Mouse (Mus musculus): ENCODE measurements at regions not wholly inside any gene's neighbourhood (a gene's known extent, or its start where the extent isn't known, plus 50 kb on each side); places are given as distances from the start of the nearest gene placed in this dataset.

DNA sequence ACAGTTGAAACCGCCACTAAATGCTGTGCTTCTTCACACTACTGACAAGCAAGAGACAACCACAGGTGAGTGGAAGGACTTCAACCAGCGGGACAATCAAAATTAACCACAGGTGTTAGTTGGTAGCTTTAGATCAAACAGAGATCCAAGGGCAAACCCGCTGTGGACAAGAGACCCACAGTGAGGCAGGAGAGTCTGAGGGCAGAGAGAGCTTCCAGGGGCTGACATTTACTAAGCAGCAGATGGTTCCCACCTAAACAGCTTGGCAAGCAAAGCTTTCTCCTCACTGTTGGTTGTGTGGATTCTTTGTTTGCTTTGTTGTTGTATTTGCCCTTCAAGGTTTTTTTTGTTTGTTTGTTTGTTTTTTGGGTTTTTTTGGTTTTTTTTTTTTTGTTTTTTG lies 227.9 kb upstream of the Akirin2 start:
- Histone ChIP-seq H3K27ac (ENCODE audit: control insufficient read depth, low read depth, low read length) (no peak overlapping the region), H3K9ac (ENCODE audit: control insufficient read depth, low read depth, low read length, poor library complexity, severe bottlenecking) (no peak overlapping the region), H3K79me2 (ENCODE audit: control insufficient read depth, insufficient read depth, low read length, poor library complexity) (no peaks in the 10 kb centered on the region), H3K4me1 (ENCODE audit: control insufficient read depth in 1 of 2, insufficient read depth in 2 of 2, low read length in 2 of 2) (no peaks in the 10 kb centered on the region), H3K27me3 (ENCODE audit: control insufficient read depth in 1 of 2, insufficient read depth in 2 of 2, low read length in 2 of 2) (no peaks in the 10 kb centered on the region; a peak in 1 of 4 replicates), H3K36me3 (ENCODE audit: control insufficient read depth in 1 of 2, insufficient read depth in 2 of 2, low read length in 2 of 2) (no peaks in the 10 kb centered on the region), H3K4me3 (ENCODE audit: control insufficient read depth in 1 of 2, insufficient read depth in 1 of 2, low read depth in 2 of 2, low read length in 2 of 2) (no peak overlapping the region), H3K9me3 (replicated peaks; ENCODE audit: insufficient read depth, low read length) (no peaks in the 10 kb centered on the region)
- DNase-seq (ENCODE audit: low read depth, low spot score), result no peak
- TF ChIP-seq POLR2A (IDR thresholded peaks at IDR 0.05; ENCODE audit: control insufficient read depth in 1 of 2, insufficient read depth in 1 of 2, low read depth in 1 of 2, low read length in 2 of 2, poor library complexity in 1 of 2), result no peak
- no peak for TF ChIP-seq ZMIZ1 (IDR thresholded peaks at IDR 0.05; ENCODE audit: low read depth, low read length)
- TF ChIP-seq TBP (IDR thresholded peaks at IDR 0.05; ENCODE audit: low read depth, low read length), result no peak
- TF ChIP-seq ETS1 (IDR thresholded peaks at IDR 0.05; ENCODE audit: low read depth, low read length), result no peak
- no peak for TF ChIP-seq USF1 (IDR thresholded peaks at IDR 0.05; ENCODE audit: low read depth, low read length)
- TF ChIP-seq MYB (IDR thresholded peaks at IDR 0.05; ENCODE audit: low read depth, low read length), result no peak
- TF ChIP-seq POLR2AphosphoS5 (IDR thresholded peaks at IDR 0.05; ENCODE audit: borderline replicate concordance, low read depth, low read length), result no peak
- TF ChIP-seq ZKSCAN1 (IDR thresholded peaks at IDR 0.05; ENCODE audit: low read depth, low read length), result no peak
- no peak for TF ChIP-seq TAL1 (IDR thresholded peaks at IDR 0.05; ENCODE audit: low read length)
- no peak for TF ChIP-seq MAFK (IDR thresholded peaks at IDR 0.05; ENCODE audit: borderline replicate concordance, low read depth, low read length)
- TF ChIP-seq CTCF (IDR thresholded peaks at IDR 0.05 in 2 of 3, conservative IDR thresholded peaks at IDR 0.05 in 1 of 3; ENCODE audit: control insufficient read depth in 1 of 3, insufficient read depth in 1 of 3, low read depth in 2 of 3, low read length in 3 of 3, poor library complexity in 1 of 3, severe bottlenecking in 1 of 3), result no peak
- no peak for TF ChIP-seq MXI1 (IDR thresholded peaks at IDR 0.05; ENCODE audit: low read depth, low read length)
- TF ChIP-seq NELFE (IDR thresholded peaks at IDR 0.05; ENCODE audit: low read depth, low read length), result no peak
- no peak for TF ChIP-seq POLR2AphosphoS2 (IDR thresholded peaks at IDR 0.05; ENCODE audit: low read length)
- no peak for TF ChIP-seq CHD1 (IDR thresholded peaks at IDR 0.05; ENCODE audit: low read depth, low read length)
- TF ChIP-seq UBTF (IDR thresholded peaks at IDR 0.05; ENCODE audit: borderline replicate concordance, insufficient read depth, low read depth, low read length), result no peak
- TF ChIP-seq MYC (IDR thresholded peaks at IDR 0.05; ENCODE audit: low read depth, low read length), result no peak
- TF ChIP-seq MAZ (IDR thresholded peaks at IDR 0.05; ENCODE audit: low read depth, low read length), result no peak
- TF ChIP-seq ZNF384 (IDR thresholded peaks at IDR 0.05; ENCODE audit: low read depth, low read length), result no peak
- no peak for TF ChIP-seq EP300 (IDR thresholded peaks at IDR 0.05; ENCODE audit: low read depth in 1 of 2, low read length in 2 of 2)

DNA sequence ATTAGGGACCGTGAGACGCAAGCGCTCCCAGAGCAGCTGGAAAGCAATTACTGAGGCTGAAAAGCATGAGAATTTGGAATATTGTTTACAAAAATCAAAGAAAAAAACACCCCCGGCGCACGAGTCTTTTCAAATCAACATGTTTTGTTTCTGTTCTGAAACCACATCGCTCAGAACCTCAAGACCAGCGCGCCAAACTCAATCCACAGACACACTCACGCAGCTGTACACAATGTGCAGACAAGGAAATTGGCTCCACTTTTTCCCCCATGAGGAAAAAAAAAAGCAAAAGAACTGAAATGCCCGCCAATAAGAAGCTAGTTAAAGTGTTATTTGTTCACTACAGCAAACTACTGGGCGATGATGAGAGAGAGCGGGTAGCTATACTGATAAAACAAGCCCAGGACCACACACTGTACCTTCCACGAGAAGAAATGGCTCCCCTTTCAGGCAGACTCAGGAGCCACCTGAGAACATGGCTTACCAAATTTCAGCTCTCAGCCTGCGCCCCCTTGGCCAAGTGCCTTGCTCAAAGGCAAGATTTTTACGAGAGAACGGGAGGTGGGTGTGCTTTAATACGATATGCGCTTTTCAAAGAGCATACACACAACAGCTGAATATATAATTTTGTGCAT lies 222.5 kb upstream of the Akirin2 start:
- Histone ChIP-seq H3K79me2 (ENCODE audit: control insufficient read depth, insufficient read depth, low read length, poor library complexity) (no peaks in the 10 kb centered on the region), H3K27ac (ENCODE audit: control insufficient read depth, low read depth, low read length) (no peak overlapping the region), H3K36me3 (ENCODE audit: control insufficient read depth in 1 of 2, insufficient read depth in 2 of 2, low read length in 2 of 2) (no peaks in the 10 kb centered on the region), H3K9me3 (replicated peaks; ENCODE audit: insufficient read depth, low read length) (no peaks in the 10 kb centered on the region), H3K4me3 (ENCODE audit: control insufficient read depth in 1 of 2, insufficient read depth in 1 of 2, low read depth in 2 of 2, low read length in 2 of 2) (no peak overlapping the region), H3K9ac (ENCODE audit: control insufficient read depth, low read depth, low read length, poor library complexity, severe bottlenecking) (no peak overlapping the region), H3K4me1 (ENCODE audit: control insufficient read depth in 1 of 2, insufficient read depth in 2 of 2, low read length in 2 of 2) (no peaks in the 10 kb centered on the region), H3K27me3 (ENCODE audit: control insufficient read depth in 1 of 2, insufficient read depth in 2 of 2, low read length in 2 of 2) (no peaks in the 10 kb centered on the region)
- TF ChIP-seq MAZ (IDR thresholded peaks at IDR 0.05; ENCODE audit: low read depth, low read length), result no peak
- DNase-seq (ENCODE audit: low read depth, low spot score), result no peak
